In the genomic region with DNA sequence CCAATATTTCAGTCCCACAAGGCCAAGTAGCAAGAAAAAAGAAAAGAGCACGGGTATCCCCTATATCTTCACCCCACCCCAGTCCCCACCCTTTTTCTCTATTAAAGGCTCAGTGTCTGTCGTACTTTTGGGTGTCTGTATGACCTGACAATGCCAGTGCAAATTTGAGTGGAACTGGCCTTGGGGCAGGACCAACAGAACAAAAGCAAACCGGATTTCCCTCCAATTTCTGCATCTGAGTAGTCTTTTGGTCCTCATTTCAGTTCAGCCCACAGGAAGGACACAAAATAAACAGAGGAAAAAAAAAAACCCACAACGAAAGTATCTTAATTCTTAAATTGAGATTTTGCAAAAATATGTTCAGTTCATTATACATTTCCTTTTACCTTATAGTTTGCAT, we compare ENCODE assay signal across 25 mouse cellular contexts. TPM values are rescaled to one million over a fixed set of nuclear protein-coding genes. Genes with fewer than 3 reads are reported as not detected.
"Had no signal": no experiment of that assay in that cellular context is flagged by ENCODE, and none has a peak within 500 bp of the region (broad histone marks: within the 10 kb centered on the region; RNA-seq: fewer than 3 reads in every experiment).

No protein-coding gene starts in this region.

- ATAC-seq: forebrain, embryonic 13.5 days; forebrain, embryonic 14.5 days; forebrain, embryonic 15.5 days; forebrain, embryonic 16.5 days; forebrain, postnatal 0 days had no signal

- DNase-seq: cerebellum, adult 8-10 months; cerebellum, adult 9-10 months; cerebellum, adult 9-11 months; cerebellum, postnatal 10 days; cerebellum, postnatal 14 days; cerebellum, postnatal 25 days; cerebellum, postnatal 36 days; embryo, embryonic 11 days; forebrain, postnatal 0 days; gastrocnemius, adult 2 months; gastrocnemius, postnatal 10 days; gastrocnemius, postnatal 14 days; gastrocnemius, postnatal 25 days; gastrocnemius, postnatal 36 days; heart, adult 18-20 months; heart, adult 2 months had no signal

RNA-seq across cellular contexts. Expression of a gene that starts 5.9 kb away (rescaled TPM):
- polyA plus RNA-seq: embryonic facial prominence, embryonic 10.5 days; embryonic facial prominence, embryonic 12.5 days; embryonic facial prominence, embryonic 13.5 days; erythroblast, embryonic 14.5 days; forebrain, embryonic 10.5 days had no signal

RNA-seq across cellular contexts. Expression of a gene that starts 6.1 kb away (rescaled TPM):
- polyA plus RNA-seq: erythroblast, embryonic 14.5 days had no signal

RNA-seq across cellular contexts. Expression of a gene that starts 46.2 kb away (rescaled TPM):
- polyA plus RNA-seq: erythroblast, embryonic 14.5 days had no signal
